Comparison of ENCODE assay signal across 16 mouse cellular contexts in genomic region chr9:67849397-67849796, GRCm38 (mm10). TPM values are rescaled to one million over a fixed set of nuclear protein-coding genes. Genes with fewer than 3 reads are reported as not detected.
"Had no signal": no experiment of that assay in that cellular context is flagged by ENCODE, and none has a peak within 500 bp of the region (broad histone marks: within the 10 kb centered on the region; RNA-seq: fewer than 3 reads in every experiment).

No protein-coding gene starts in this region.

- ATAC-seq: lung, postnatal 0 days had no signal

- H3K9me3 ChIP-seq: limb, embryonic 12.5 days; midbrain, embryonic 10.5 days; neural tube, embryonic 12.5 days had no signal

- H3K4me2 ChIP-seq: limb, embryonic 12.5 days; neural tube, embryonic 12.5 days had no signal

- H3K27me3 ChIP-seq: limb, embryonic 12.5 days; neural tube, embryonic 12.5 days had no signal

- DNase-seq: kidney, adult 18-20 months; kidney, postnatal 14 days; liver; lung, adult 2 months; lung, postnatal 4 days; midbrain, embryonic 14.5 days; thymus, adult 18-20 months; thymus, postnatal 25 days had no signal

- H3K9ac ChIP-seq: limb, embryonic 12.5 days; liver, embryonic 14.5 days; neural tube, embryonic 12.5 days had no signal

- H3K4me1 ChIP-seq: midbrain, embryonic 10.5 days; neural tube, embryonic 12.5 days had no signal

- H3K4me3 ChIP-seq: limb, embryonic 12.5 days; midbrain, embryonic 10.5 days; myocyte; neural tube, embryonic 12.5 days had no signal

- H3K36me3 ChIP-seq: limb, embryonic 12.5 days; neural tube, embryonic 12.5 days had no signal

- H3K27ac ChIP-seq: limb, embryonic 12.5 days; liver, embryonic 14.5 days; midbrain, embryonic 10.5 days; neural tube, embryonic 12.5 days had no signal

RNA-seq across cellular contexts. Expression of gene C2cd4a, which starts 17.3 kb away (rescaled TPM):
- total RNA-seq: megakaryocyte, adult 5-6 weeks; neutrophil, adult 5-6 weeks had no signal
- polyA plus RNA-seq: midbrain, embryonic 10.5 days; myocyte had no signal
